Mouse (Mus musculus) brain, embryonic 14.5 days (tissue): Measurements from ENCODE around the gene Rwdd2a. TPM values are rescaled to one million over a fixed set of nuclear protein-coding genes. Genes with fewer than 3 reads are reported as not detected.
"Not testable (repeated sequence)": the region's sequence is repeated elsewhere in the genome, so short reads cannot be mapped to it uniquely, and the experiment has no call there.

Experiments used
- DNase-seq: peaks from one replicate; pipeline ENCODE4 v3.0.0-alpha.2; 2011; ENCODE audit warnings: low read depth
- CTCF ChIP-seq: fragments of 200-500 bp; IDR thresholded peaks from 2 replicates; pipeline ENCODE4 v1.5.1; 2012; ENCODE audit warnings: inconsistent platforms, mild to moderate bottlenecking, moderate library complexity, borderline replicate concordance; ENCODE audit not compliant: insufficient read depth, insufficient read length; ENCODE audit errors: extremely low read depth
- POLR2A ChIP-seq: fragments of 200-500 bp; IDR thresholded peaks from 2 replicates; pipeline ENCODE4 v1.6.1; 2012; ENCODE audit warnings: mild to moderate bottlenecking, inconsistent platforms, borderline replicate concordance; ENCODE audit not compliant: poor library complexity, insufficient read depth, insufficient read length, severe bottlenecking; ENCODE audit errors: extremely low read depth
- polyA plus RNA-seq: library from polyadenylated mRNA; depleted of rRNA; stranded (reverse); fragments of >200 nt; gene quantifications from 2 replicates; pipeline ENCODE4 v1.2.3, GENCODE M21; 2012

Gene Rwdd2a
- polyA plus RNA-seq, 1 experiment, result 6.5 TPM

DNA sequence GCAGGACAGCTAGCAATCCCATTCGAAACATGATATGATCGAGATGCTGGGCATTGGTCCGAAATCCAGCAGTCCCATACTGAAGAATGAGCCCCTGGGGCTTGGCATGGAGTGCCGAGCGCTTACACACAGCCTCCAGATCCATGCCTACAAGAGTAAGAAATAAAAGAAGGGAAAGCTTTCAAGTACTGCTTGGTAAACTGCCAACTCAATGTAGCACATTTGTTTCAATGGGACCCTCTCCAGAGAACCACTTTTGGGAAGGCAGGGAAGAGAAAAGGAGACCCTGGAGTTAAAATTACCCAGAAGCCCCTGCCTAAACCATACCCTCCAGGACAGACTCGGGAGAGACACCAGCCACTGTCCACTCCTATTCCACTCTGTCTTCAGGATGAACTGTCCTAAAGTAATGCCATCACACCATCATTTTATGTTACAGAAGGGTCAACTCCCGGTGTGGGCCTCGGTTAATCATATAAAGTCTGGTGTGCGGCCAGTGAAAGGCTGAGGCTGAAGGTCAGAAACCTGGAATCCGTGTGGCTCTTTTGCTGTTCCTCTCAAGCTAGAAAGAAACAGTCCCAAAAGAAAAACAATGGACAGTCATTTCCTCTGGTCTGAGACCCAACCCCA lies 1.4 kb upstream of the Rwdd2a start:
- no peak for TF ChIP-seq CTCF
- DNase-seq, result peak; percentile 51

DNA sequence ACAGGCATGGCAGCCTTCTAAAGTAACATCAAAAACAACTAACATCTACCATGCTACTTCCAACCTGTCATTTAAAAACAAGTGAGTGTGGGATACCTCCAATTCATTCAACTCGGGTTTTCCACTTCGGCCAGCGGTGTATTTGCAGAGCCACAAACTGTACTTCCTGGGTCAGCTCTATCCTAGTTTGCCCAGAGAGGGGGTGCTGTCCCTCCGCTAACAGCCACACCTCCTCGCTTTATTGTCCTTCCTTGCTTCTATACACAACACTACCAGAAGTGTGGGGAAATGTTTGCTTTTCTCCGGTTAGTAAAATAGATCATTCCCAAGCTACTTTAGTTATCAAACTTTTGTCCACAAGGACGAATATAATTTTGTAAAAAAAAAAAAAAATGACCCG lies 845 bp upstream of the Rwdd2a start:
- peak; percentile 23 for DNase-seq
- TF ChIP-seq CTCF (no peak), POLR2A (no peak)

DNA sequence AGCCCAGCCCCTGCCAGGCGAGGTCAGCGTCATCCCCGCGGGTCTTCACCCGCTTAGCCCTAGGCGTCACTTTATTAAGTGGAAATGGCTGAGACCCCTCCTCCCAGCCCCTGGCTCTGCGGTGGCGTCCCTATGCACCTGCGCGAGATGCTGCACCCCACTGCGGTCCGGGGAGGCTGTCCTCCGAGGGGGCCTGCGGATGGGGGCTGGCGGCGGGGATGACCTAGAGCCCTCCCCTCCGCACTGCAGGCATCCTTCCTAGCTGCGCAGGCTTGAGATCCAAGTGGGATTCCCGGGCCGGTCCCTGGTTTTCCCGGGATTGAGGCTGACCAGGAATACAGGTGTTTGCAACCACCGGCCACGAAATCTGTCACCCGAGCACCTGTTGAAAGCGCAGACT lies 405 bp downstream of the Rwdd2a start:
- no peak for DNase-seq
- TF ChIP-seq CTCF (no peak), POLR2A (no peak)

DNA sequence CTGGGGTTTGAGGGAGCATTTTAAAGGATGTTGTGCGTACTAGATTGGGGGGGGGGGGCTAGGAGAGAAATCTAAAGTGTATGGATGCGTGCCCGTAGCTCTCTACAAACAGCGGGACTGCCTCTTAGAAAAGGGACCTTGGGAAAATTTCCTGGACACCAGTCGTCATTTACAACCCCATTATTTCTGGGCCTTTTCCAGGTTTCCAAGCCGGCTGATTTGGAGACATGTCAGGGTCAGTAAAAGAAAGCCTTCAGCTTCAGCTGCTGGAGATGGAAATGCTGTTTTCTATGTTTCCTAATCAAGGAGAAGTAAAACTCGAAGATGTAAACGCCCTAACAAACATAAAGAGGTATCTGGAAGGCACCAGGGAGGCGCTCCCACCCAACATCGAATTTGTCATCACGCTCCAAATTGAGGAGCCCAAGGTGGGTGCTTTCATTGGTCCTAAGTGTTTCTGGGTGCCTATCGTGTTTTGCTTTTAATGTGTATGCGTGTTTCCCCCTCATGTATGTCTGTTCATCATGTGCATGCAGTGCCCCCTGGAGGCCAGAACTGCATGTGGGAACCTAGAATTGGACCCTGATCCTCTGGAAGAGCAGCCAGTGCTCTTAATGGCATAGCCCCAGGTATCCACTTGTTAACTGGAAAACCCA lies 973 bp downstream of the Rwdd2a start:
- TF ChIP-seq POLR2A, result no peak
- peak; percentile 76; the same call in 1 of the 2 replicates for TF ChIP-seq CTCF
- DNase-seq, result peak; percentile 89

DNA sequence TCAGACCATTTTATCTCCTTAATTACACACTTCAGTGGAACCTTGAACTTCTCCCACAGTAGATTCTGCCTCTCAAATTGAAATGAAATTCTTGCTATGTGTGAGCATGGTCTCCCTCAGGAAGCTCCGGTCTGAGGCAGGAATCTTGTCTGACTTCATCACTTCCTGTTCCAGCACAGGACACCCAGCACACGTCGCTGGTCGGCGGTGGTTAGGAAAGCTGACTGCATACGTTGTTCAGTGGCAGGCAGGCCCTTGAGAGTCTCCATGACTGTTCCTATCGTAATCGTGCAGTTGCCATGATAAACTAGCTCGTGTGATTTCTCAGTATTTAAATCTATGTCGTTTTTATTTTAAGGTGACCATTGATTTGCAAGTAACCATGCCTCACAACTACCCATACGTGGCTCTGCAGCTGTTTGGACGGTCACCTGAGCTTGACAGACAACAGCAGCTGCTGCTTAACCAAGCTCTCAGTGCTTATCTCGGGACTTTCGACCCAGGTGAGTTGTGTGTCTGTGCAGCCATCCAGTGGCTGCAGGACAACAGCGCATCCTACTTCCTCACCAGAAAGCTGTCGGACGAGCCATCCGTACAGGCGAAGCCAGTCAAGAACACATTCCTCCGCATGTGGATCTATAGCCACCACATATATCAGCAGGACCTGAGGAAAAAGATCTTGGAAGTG lies 2.0 kb downstream of the Rwdd2a start:
- DNase-seq, result no peak
- no peak for TF ChIP-seq POLR2A
- no peak for TF ChIP-seq CTCF

DNA sequence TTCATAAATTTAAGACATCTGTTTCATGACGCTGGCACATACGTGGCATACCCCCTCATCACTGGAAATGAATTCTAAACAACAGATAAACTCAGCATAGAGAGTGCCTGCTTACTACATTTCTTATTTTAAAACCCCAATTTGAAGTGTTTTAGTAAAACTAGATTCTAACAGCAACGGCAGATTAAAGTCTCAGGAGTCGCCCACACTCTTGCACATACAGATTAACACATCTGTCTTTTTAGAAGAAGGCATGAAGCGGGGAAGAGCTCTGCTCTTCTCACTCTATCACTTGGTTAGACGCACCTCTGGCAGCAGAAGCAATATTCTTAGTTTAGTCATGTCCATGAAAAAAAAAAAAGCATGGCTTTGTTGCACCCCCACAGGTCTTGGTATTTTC lies 3.4 kb downstream of the Rwdd2a start:
- TF ChIP-seq POLR2A (no peak), CTCF (no peak)
- DNase-seq, result no peak

DNA sequence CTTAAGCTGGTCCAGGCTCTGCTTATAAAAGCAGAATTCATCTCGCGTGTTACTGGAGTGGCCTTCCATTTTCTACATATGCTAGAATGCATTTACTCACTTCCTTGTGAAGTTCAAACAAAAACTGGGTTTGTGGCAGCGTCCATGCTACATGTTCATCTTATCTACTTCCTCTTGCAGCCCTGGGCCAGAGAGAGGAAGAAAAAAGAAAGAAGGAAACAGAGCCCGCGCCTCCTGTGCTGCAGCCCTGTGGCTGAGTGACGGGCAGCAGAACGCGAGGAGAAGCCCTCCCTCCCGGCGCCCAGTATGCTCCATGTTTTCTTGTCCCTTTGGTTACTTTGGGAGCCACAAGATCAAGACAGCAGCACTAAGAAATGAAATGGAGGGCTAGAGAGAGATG lies 7.9 kb downstream of the Rwdd2a start:
- no peak for DNase-seq
- no peak for TF ChIP-seq CTCF
- no peak for TF ChIP-seq POLR2A

DNA sequence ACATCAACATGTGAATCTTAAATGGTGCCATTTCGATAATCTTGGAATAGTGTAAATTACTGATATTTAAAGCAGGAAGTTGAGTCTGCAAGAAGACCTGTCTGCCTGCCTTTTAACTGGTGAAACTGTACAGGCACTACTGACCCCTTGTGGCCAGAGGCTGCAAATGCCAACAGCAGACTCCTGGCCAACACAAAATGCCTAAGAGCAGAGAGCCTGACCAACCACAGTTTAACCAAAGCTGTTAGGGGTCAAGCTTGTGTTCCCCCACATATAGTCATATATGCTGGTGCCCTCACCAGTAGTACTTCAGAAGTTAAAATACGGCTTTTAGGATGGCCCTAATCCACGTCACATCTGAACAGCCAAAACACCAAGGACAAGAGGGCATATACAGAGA lies 11.9 kb downstream of the Rwdd2a start:
- DNase-seq, result peak; percentile 78
- peak; percentile 92 for TF ChIP-seq CTCF
- no peak for TF ChIP-seq POLR2A

DNA sequence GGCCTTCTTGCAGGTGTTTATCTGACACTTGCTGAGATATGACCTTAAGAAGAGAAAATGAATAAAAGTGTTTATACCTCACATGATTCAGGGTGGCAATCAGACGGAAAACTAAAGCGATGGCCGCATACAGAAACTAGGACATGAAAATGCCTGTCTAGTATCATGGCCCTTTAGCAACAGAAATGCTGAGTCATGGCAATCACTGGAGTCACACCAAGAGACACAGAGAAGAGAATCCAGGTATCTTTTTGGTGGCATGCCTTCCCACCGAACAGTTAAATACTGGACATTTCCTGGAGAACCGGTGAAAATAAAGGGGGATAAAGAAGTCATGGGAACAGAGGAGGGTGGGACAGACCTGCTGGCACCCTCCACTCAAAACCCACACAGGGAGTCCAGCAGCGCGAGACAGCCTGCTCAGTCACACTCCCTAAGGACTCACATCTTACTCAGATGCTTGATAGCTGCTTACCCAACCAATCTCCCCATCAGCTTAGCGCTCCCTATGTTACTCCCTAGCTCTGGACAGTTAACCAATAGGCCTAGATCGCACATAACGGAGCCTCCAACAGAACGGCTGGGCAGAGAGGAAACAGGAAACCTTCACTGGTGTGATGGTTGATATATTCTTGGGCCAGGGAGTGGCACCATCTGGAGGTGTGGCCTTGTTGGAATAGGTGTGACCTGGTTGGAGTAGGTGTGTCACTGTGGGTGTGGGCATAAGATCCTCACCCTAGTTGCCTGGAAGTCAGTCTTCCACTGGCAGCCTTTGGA lies 15.4 kb downstream of the Rwdd2a start:
- TF ChIP-seq POLR2A (no peak), CTCF (no peak)
- DNase-seq, result no peak

DNA sequence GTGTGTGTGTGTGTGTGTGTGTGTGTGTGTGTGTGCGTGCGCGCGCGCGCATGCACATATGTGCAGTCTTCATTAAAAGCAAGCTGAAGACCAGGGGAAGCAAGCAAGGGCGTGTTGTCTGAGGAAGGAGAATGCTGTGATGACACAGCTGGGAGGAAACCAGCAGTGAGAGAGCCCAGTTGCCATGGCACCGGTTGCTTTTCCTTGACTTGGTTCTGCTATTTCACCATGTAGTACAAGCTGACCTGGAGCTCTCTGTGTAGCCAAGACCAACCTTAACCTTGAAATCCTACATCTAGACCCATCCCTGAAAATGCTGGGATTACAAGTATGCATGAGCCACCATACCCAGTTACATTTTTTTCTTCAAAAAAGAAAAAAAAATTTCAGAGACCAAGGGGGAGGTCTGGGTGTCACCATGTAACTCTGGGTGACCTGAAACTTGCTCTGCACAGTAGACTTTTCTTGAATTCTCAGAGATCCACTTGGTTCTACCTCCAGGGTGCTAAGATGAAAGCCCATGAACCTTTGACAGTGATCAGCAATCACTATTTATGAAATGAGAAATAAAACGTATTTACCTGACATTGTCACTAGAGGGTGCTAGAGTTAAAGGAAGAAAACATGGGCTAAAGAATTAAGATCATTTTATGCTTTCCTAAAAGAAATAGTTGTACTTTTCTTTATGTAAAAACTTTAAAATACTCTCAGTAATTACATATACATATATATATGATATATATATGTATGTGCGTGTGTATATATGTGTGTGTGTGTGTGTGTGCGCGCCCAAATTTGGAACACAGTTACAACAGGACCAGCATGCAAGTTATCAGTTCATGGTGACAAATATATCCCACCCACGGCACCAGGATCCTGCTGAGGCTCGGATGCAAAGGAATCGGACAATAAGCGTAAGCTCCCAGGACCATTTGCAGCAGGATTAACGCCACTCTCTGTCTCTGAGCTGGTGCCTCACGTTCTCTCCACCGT lies 21.2 kb downstream of the Rwdd2a start:
- peak; percentile 60 for DNase-seq
- no peak for TF ChIP-seq POLR2A
- no peak for TF ChIP-seq CTCF

DNA sequence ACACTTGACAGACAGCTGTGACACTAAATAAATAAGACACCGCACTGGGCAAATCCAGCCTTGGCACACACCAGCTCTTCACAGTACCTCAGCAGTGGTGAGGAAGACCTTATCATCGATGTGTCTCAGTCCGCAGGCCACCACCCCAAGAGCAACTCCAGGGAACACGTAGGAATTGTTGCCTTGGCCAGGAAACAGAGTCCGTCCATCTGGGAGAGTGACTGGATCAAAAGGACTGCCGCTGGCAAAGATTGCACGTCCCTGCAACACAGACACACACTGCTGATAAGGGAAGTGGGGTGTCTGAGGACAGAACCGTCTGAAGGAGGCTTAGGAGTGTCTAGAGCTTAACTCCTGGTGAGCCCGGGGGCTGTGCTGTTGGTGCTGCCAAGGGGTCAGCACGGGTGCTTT lies 22.6 kb downstream of the Rwdd2a start:
- DNase-seq, result not testable (repeated sequence)

DNA sequence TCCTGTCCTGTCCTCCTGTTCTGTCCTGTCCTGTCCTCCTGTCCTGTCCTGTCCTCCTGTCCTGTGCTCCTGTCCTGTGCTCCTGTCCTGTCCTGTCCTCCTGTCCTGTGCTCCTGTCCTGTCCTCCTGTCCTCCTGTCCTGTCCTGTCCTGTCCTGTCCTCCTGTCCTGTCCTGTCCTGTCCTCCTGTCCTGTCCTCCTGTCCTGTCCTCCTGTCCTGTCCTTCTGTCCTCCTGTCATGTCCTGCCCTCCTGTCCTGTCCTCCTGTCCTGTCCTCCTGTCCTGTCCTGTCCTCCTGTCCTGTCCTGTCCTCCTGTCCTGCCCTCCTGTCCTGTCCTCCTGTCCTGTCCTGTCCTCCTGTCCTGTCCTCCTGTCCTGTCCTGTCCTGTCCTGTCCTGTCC lies 25.2 kb downstream of the Rwdd2a start:
- not testable (repeated sequence) for DNase-seq
